Mouse (Mus musculus) hindbrain, embryonic 10.5 days (tissue): Measurements from ENCODE around the gene Actg1. TPM values are rescaled to one million over a fixed set of nuclear protein-coding genes. Genes with fewer than 3 reads are reported as not detected.
A peak's percentile ranks its signal among the peaks of the same experiment; 100 is the strongest.

ENCODE experiments used
- DNase-seq: peaks from one replicate; pipeline ENCODE4 v3.0.0-alpha.2; 2017; ENCODE audit warnings: low spot score
- H3K27ac ChIP-seq: fragments of 300-500 bp; sonication (generic); 2 replicates; pipeline ENCODE4 v1.5.1; 2016; ENCODE audit warnings: mild to moderate bottlenecking, moderate library complexity
- H3K27me3 ChIP-seq: fragments of 300-500 bp; sonication (generic); 2 replicates; pipeline ENCODE4 v1.6.1; 2016; ENCODE audit warnings: mild to moderate bottlenecking; ENCODE audit not compliant: poor library complexity, insufficient read depth, severe bottlenecking
- H3K36me3 ChIP-seq: fragments of 300-500 bp; sonication (generic); 2 replicates; pipeline ENCODE4 v1.6.1; 2016; ENCODE audit warnings: mild to moderate bottlenecking, moderate library complexity
- H3K4me1 ChIP-seq: fragments of 300-500 bp; sonication (generic); replicated peaks from 2 replicates; pipeline ENCODE4 v1.6.1; 2016; ENCODE audit warnings: mild to moderate bottlenecking
- H3K4me3 ChIP-seq: fragments of 300-500 bp; sonication (generic); 2 replicates; pipeline ENCODE4 v1.5.1; 2016; ENCODE audit warnings: mild to moderate bottlenecking, moderate library complexity
- H3K9me3 ChIP-seq: fragments of 300-500 bp; sonication (generic); 2 replicates; pipeline ENCODE4 v1.6.1; 2016; ENCODE audit warnings: mild to moderate bottlenecking, moderate library complexity
- WGBS: fragments of 180-500 bp; shearing (Covaris S2); methylation state at CpG from one replicate; pipeline ENCODE4 v1.1.7; 2016; 5-methylcytosine and 5-hydroxymethylcytosine counted together
- polyA plus RNA-seq: library from polyadenylated mRNA; unstranded; fragments of >200 nt; fragmentation: Nextera tagmentation; extraction: Ambion mirVana; gene quantifications from 2 replicates; pipeline ENCODE4 v1.2.1, GENCODE M21; 2016

The Actg1 gene
- polyA plus RNA-seq, 1 experiment from 2014 or later = 3,536 TPM

DNA sequence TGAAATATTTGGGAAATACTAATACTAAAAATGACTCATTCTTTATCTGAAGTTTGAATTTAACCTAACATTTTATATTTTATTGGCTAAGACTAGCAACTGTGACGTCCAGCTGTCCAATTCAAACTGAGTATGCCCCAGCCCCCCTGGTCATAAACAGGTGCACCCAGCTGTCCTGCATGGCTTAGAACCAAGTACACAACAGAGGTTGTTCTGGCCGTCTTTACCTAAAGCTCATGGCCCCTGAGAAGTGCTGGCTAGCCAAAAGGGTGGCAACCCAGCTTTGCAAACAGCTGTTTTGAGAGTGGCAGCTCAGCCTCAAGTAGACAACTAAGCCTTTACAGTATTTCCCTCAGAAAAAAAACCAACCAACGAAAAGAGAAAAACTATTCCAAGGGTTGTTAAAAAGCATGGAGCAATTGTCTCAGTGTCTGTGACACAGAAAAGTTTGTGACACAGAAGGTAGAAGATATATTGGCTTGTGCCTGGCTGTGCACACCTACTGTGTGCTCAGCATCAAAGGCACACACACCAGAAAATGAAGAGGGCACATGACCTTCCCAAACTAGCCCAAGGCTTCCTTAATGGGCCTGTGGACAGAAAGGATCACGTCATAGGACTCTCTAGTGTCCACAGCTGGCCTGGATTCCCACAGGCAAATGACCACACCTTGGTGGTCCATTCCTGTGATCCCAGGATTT is 49.8 kb downstream of the Actg1 start:
- DNase-seq = no peak
- H3K36me3 ChIP-seq = no peaks in the 10 kb centered on the region
- H3K27me3 ChIP-seq = peaks cover 1% of the 10 kb centered on the region; the same call in 1 of the 2 replicates
- no peak overlapping the region for H3K4me3 ChIP-seq
- H3K4me1 ChIP-seq = peaks cover 68% of the 10 kb centered on the region
- H3K27ac ChIP-seq = peak overlapping the region; percentile 40; the same call in 1 of the 2 replicates
- no peaks in the 10 kb centered on the region for H3K9me3 ChIP-seq
- WGBS = 88% methylated on average over 4 of the region's 4 CpGs

DNA sequence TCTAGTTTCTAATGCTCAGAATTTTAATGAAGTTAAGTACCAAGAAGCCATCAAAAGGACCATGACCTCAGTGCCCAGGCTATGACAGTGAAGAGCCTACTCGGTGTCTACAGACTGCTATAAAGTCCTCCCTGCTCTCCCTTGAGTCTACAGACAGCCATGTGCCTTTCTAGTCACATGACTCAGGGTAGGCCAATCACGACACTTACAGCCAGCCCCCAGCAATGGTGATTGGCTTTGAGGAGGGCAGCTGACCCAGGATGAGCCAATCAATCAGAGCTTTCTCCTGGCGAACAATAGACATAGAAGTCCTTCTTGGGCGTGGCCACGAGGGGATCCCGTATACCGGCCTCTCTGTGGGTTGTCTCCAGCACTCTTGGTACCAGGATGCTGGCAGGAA is 50.6 kb downstream of the Actg1 start:
- 73% methylated on average over 7 of the region's 7 CpGs for WGBS
- no peak for DNase-seq
- H3K27ac ChIP-seq = peak overlapping the region; percentile 80
- no peak overlapping the region for H3K4me3 ChIP-seq
- H3K27me3 ChIP-seq = no peaks in the 10 kb centered on the region
- H3K9me3 ChIP-seq = no peaks in the 10 kb centered on the region
- peaks cover 68% of the 10 kb centered on the region for H3K4me1 ChIP-seq
- peaks cover 7% of the 10 kb centered on the region for H3K36me3 ChIP-seq

DNA sequence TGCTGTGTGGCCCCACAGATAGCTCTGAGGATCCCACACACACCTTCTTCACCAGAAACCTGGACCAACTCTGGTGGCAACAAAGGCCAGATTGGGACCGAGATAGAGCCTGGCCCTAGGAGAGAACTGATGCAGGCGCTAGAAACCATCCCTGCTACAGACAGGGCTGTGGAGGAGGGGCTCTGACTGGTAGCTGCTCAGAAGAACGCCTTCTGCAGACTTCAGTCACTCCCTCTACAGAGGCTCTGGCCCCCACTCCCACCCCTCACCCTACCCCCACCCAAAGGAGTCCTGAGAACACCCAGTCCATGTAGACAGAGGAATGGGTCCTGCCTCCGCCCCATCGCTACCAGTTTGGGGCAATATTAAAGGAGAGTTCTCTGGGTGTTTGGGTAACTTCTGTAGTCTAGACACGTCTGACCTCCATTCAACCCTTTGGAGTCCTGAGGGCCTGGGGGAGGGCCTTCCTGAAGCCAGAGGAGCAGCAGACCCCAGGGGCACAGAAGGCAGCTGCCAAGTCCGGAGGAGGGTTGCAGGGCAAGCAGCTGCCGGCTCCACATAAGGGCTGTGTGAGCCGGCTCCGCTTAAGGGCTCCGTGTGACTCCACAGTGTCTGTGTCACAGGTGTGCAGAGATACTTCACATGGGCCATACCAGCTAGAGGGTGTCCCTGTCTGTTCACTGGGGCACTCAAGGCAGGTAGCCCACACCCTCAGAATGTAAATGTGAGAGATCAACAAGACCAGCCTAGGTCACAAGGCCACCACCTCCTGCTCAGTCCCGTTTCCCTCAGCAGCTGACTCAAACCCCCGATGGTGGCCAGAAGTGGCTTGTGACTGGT is 51.8 kb downstream of the Actg1 start:
- Histone ChIP-seq H3K27ac (peak overlapping the region; percentile 80), H3K4me1 (peaks cover 69% of the 10 kb centered on the region), H3K4me3 (peak overlapping the region; percentile 14), H3K27me3 (no peaks in the 10 kb centered on the region), H3K9me3 (no peaks in the 10 kb centered on the region), H3K36me3 (peaks cover 14% of the 10 kb centered on the region)
- peak; percentile 56 for DNase-seq
- 36% methylated on average over 13 of the region's 13 CpGs for WGBS

Other genes with a start within 250 kb of the Actg1 start
- 21.4 and 25.3 TPM in 2 replicates for gene Tepsin, start 249.8 kb downstream of the Actg1 start, polyA plus RNA-seq
- 86.4 and 92.2 TPM in 2 replicates for gene Ndufaf8, start 249.6 kb downstream of the Actg1 start, polyA plus RNA-seq
- 99.1 and 114 TPM in 2 replicates for gene Slc38a10, start 197.2 kb downstream of the Actg1 start, polyA plus RNA-seq
- gene Bahcc1, start 115.6 kb downstream of the Actg1 start, polyA plus RNA-seq = 17.0 and 18.8 TPM in 2 replicates
- gene Fscn2, start 13.0 kb upstream of the Actg1 start, polyA plus RNA-seq = 0.50 and 0.77 TPM in 2 replicates
- 38.0 and 45.9 TPM in 2 replicates for gene Faap100, start 30.2 kb upstream of the Actg1 start, polyA plus RNA-seq
- 47.7 and 49.3 TPM in 2 replicates for gene Nploc4, start 89.2 kb upstream of the Actg1 start, polyA plus RNA-seq
- 0.12 and 0.46 TPM in 2 replicates for gene Tspan10, start 94.1 kb upstream of the Actg1 start, polyA plus RNA-seq
- 0.31 and 0.35 TPM in 2 replicates for gene Pde6g, start 105.0 kb upstream of the Actg1 start, polyA plus RNA-seq
- gene Oxld1, start 109.5 kb upstream of the Actg1 start, polyA plus RNA-seq = 12.5 and 13.2 TPM in 2 replicates
- 34.4 and 37.3 TPM in 2 replicates for gene Ccdc137, start 109.6 kb upstream of the Actg1 start, polyA plus RNA-seq
- gene Arl16, start 119.1 kb upstream of the Actg1 start, polyA plus RNA-seq = 59.6 and 62.3 TPM in 2 replicates
- gene Mrpl12, start 136.1 kb upstream of the Actg1 start, polyA plus RNA-seq = 171 and 186 TPM in 2 replicates
- 50.6 and 53.3 TPM in 2 replicates for gene Slc25a10, start 143.3 kb upstream of the Actg1 start, polyA plus RNA-seq
- gene Gcgr, start 182.2 kb upstream of the Actg1 start, polyA plus RNA-seq = 0.14 and 0.17 TPM in 2 replicates
- gene Mcrip1, start 201.2 kb upstream of the Actg1 start, polyA plus RNA-seq = 219 and 261 TPM in 2 replicates
- 0.27 TPM in 1 of 2 replicates, not detected in the other for gene Ppp1r27, start 202.6 kb upstream of the Actg1 start, polyA plus RNA-seq
- gene P4hb, start 224.7 kb upstream of the Actg1 start, polyA plus RNA-seq = 519 and 570 TPM in 2 replicates
- gene Arhgdia, start 233.1 kb upstream of the Actg1 start, polyA plus RNA-seq = 799 and 820 TPM in 2 replicates
- 607 and 643 TPM in 2 replicates for gene Alyref, start 249.8 kb upstream of the Actg1 start, polyA plus RNA-seq
- 237 TPM in 2 replicates for gene Anapc11, start 249.9 kb upstream of the Actg1 start, polyA plus RNA-seq